Mouse (Mus musculus) lung, adult 18-20 months (tissue): ENCODE measurements around the gene Odf2l.

Experiments
- DNase-seq, 2 experiments: peaks; one replicate each; pipeline ENCODE4 v3.0.0; 2022; ENCODE audit warnings: mixed read lengths in 2 of 2

Odf2l gene

GRCm38 (mm10) chr3:145142925-145143324, 24.5 kb downstream of the Odf2l start:
- DNase-seq: no peak

- no peak for DNase-seq
These were observed 25.5 kb downstream of the Odf2l start for GRCm38 (mm10) chr3:145143856-145144255.

- DNase-seq: no peak
These were observed 28.5 kb downstream of the Odf2l start for GRCm38 (mm10) chr3:145146871-145147270.

- no peak for DNase-seq
These were observed 29.1 kb downstream of the Odf2l start for GRCm38 (mm10) chr3:145147483-145147882.

GRCm38 (mm10) chr3:145147952-145148351, 29.6 kb downstream of the Odf2l start:
- DNase-seq: no peak

- no peak for DNase-seq
These were observed 32.7 kb downstream of the Odf2l start for GRCm38 (mm10) chr3:145151092-145151491.

GRCm38 (mm10) chr3:145151933-145152332, 33.5 kb downstream of the Odf2l start:
- no peak for DNase-seq

- DNase-seq: no peak
These were observed 38.5 kb downstream of the Odf2l start for GRCm38 (mm10) chr3:145156883-145157282.

GRCm38 (mm10) chr3:145158441-145158840, 40.1 kb downstream of the Odf2l start:
- no peak for DNase-seq

GRCm38 (mm10) chr3:145166741-145167140, 48.4 kb downstream of the Odf2l start:
- no peak for DNase-seq

- no peak for DNase-seq
These were observed 49.4 kb downstream of the Odf2l start for GRCm38 (mm10) chr3:145167766-145168165.

- no peak for DNase-seq
These were observed 50.7 kb downstream of the Odf2l start for GRCm38 (mm10) chr3:145168844-145169696.

GRCm38 (mm10) chr3:145170028-145170427, 51.6 kb downstream of the Odf2l start:
- DNase-seq: no peak

GRCm38 (mm10) chr3:145170604-145171389, 52.4 kb downstream of the Odf2l start:
- no peak for DNase-seq

- DNase-seq: no peak
These were observed 53.1 kb downstream of the Odf2l start for GRCm38 (mm10) chr3:145171390-145172060.

GRCm38 (mm10) chr3:145184645-145185044, 66.3 kb downstream of the Odf2l start:
- no peak for DNase-seq

GRCm38 (mm10) chr3:145191972-145192371, 73.6 kb downstream of the Odf2l start:
- DNase-seq: no peak

- DNase-seq: no peak
These were observed 77.0 kb downstream of the Odf2l start for GRCm38 (mm10) chr3:145195240-145195923.

GRCm38 (mm10) chr3:145198050-145198449, 79.7 kb downstream of the Odf2l start:
- no peak for DNase-seq
